In the genomic region with DNA sequence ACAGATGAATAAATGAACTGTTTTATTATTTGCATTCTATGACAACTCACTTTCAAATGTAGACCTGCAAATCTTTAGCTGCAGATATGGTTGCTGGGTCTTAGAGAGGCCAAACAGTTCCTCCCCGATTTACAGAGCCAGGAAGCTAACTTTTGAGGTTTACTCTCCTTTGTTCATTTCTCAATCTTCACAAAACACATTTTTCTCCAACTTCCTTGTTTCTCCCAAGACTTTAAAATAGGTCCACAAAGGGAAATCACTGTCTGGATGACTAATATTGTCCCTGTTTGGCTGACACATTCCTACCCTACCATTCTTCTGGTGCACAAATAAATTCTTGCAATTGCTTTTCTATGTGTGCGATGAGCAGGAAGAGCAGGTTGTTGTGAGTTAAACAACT, we compare ENCODE assay signal across 20 mouse cellular contexts. TPM values are rescaled to one million over a fixed set of nuclear protein-coding genes. Genes with fewer than 3 reads are reported as not detected.
DNase-seq lines count a peak whose midpoint lies in the region; ATAC-seq and TF ChIP-seq lines count a peak whose summit lies in the region.
"Had no signal": no experiment of that assay in that cellular context is flagged by ENCODE, and none has a peak within 500 bp of the region (broad histone marks: within the 10 kb centered on the region; RNA-seq: fewer than 3 reads in every experiment).

No protein-coding gene starts in this region.

- WGBS in heart, adult 2 months, result 25% methylated on average over 2 of the region's 2 CpGs
- WGBS in kidney, postnatal 0 days, result 64% methylated on average over 2 of the region's 2 CpGs
- 25% methylated on average over 2 of the region's 2 CpGs for WGBS in liver, embryonic 13.5 days (ENCODE audit: insufficient replicate concordance)

- no peaks in the 10 kb centered on the region for H3K27me3 ChIP-seq in heart, adult 2 months (ENCODE audit: control insufficient read depth, insufficient read depth, low read length)
- no peaks in the 10 kb centered on the region for H3K27me3 ChIP-seq in kidney, postnatal 0 days (ENCODE audit: insufficient read depth, low read length)
- no peaks in the 10 kb centered on the region for H3K27me3 ChIP-seq in liver, embryonic 13.5 days
- H3K27me3 ChIP-seq: embryonic facial prominence, embryonic 12.5 days; hindbrain, embryonic 12.5 days had no signal

- ATAC-seq in kidney, postnatal 0 days (replicated peaks; ENCODE audit: low FRiP score, low read depth), result no peak
- ATAC-seq in liver, embryonic 13.5 days (ENCODE audit: low read depth), result no peak
- ATAC-seq: intestine, postnatal 0 days had no signal

- H3K4me2 ChIP-seq in kidney, postnatal 0 days (ENCODE audit: low read length), result no peak overlapping the region; the same call in 1 of the 2 replicates
- H3K4me2 ChIP-seq in liver, embryonic 13.5 days, result peak overlapping the region; percentile 26; the same call in 1 of the 2 replicates
- H3K4me2 ChIP-seq: embryonic facial prominence, embryonic 12.5 days; hindbrain, embryonic 12.5 days had no signal

- H3K4me1 ChIP-seq in heart, adult 2 months (ENCODE audit: control insufficient read depth, insufficient read depth, low read length), result peaks cover 6% of the 10 kb centered on the region
- no peaks in the 10 kb centered on the region; the same call in 1 of the 2 replicates for H3K4me1 ChIP-seq in kidney, postnatal 0 days (replicated peaks; ENCODE audit: insufficient read depth, low read length)
- H3K4me1 ChIP-seq in liver, embryonic 13.5 days (replicated peaks), result peaks cover 29% of the 10 kb centered on the region
- H3K4me1 ChIP-seq: embryonic facial prominence, embryonic 12.5 days; forebrain, embryonic 10.5 days; hindbrain, embryonic 12.5 days had no signal

- DNase-seq in heart, adult 2 months, result no peak
- DNase-seq in heart, adult 8-10 months (ENCODE audit: low spot score), result no peak
- peak; percentile 49 for DNase-seq in kidney, postnatal 0 days (ENCODE audit: low spot score)
- DNase-seq in kidney, adult 11 months, result no peak
- DNase-seq in MEL-GATA-1-ER (ENCODE audit: extremely low read depth, low read depth), result peak; percentile 56
- no peak for DNase-seq in liver, embryonic 13.5 days
- DNase-seq in testis, postnatal 14 days (ENCODE audit: low spot score), result no peak
- DNase-seq in spleen, postnatal 4 days (ENCODE audit: low spot score in 2 of 2), result no peak
- DNase-seq: B cell, adult 2 months; cerebellum, adult 9-11 months; layer of hippocampus, adult 9-11 months; left cerebral cortex, postnatal 4 days; lung, postnatal 4 days; retina, postnatal 1 day; thymus, adult 18-20 months had no signal

- no peak for TF ChIP-seq POLR2A in heart, adult 2 months (IDR thresholded peaks at IDR 0.05; ENCODE audit: insufficient read depth, low read depth, low read length)

- peaks cover 22% of the 10 kb centered on the region for H3K36me3 ChIP-seq in heart, adult 2 months (ENCODE audit: control insufficient read depth, insufficient read depth, low read length)
- H3K36me3 ChIP-seq in kidney, postnatal 0 days (ENCODE audit: insufficient read depth, low read length), result no peaks in the 10 kb centered on the region
- H3K36me3 ChIP-seq in liver, embryonic 13.5 days, result no peaks in the 10 kb centered on the region
- H3K36me3 ChIP-seq: embryonic facial prominence, embryonic 12.5 days; forebrain, embryonic 10.5 days; G1E; hindbrain, embryonic 12.5 days had no signal

- peaks cover 7% of the 10 kb centered on the region for H3K79me2 ChIP-seq in heart, adult 2 months (replicated peaks; ENCODE audit: control insufficient read depth, insufficient read depth, low read length)

- peak overlapping the region; percentile 52; the same call in 1 of the 2 replicates for H3K27ac ChIP-seq in heart, adult 2 months
- H3K27ac ChIP-seq in kidney, postnatal 0 days, result no peak overlapping the region
- H3K27ac ChIP-seq in liver, embryonic 13.5 days, result no peak overlapping the region
- H3K27ac ChIP-seq: embryonic facial prominence, embryonic 12.5 days; forebrain, embryonic 10.5 days; hindbrain, embryonic 12.5 days had no signal

- no peaks in the 10 kb centered on the region for H3K9me3 ChIP-seq in kidney, postnatal 0 days (replicated peaks; ENCODE audit: low read length)
- no peaks in the 10 kb centered on the region for H3K9me3 ChIP-seq in liver, embryonic 13.5 days (replicated peaks)
- H3K9me3 ChIP-seq: embryonic facial prominence, embryonic 12.5 days; forebrain, embryonic 10.5 days; G1E; hindbrain, embryonic 12.5 days had no signal

- TF ChIP-seq CTCF in heart, adult 2 months (IDR thresholded peaks at IDR 0.05), result no peak
- TF ChIP-seq CTCF in kidney, postnatal 0 days (IDR thresholded peaks at IDR 0.05; ENCODE audit: low read depth), result no peak

- H3K4me3 ChIP-seq in heart, adult 2 months, result no peak overlapping the region; the same call in 1 of the 2 replicates
- no peak overlapping the region for H3K4me3 ChIP-seq in kidney, postnatal 0 days (replicated peaks; ENCODE audit: low read depth, low read length)
- H3K4me3 ChIP-seq in liver, embryonic 13.5 days (replicated peaks), result no peak overlapping the region
- H3K4me3 ChIP-seq: embryonic facial prominence, embryonic 12.5 days; forebrain, embryonic 10.5 days; hindbrain, embryonic 12.5 days had no signal

- intact Hi-C loops in heart, adult 2 months (cut with DNase I), result loop anchor here (5.0 to 10.0 kb wide), 4 partner anchors 72 to 345 kb away; a partner anchor contains a TSS

- H3K9ac ChIP-seq in heart, adult 2 months (ENCODE audit: low read depth, low read length), result no peak overlapping the region
- H3K9ac ChIP-seq in kidney, postnatal 0 days (ENCODE audit: low read depth, low read length), result no peak overlapping the region
- H3K9ac ChIP-seq in liver, embryonic 13.5 days, result no peak overlapping the region
- H3K9ac ChIP-seq: embryonic facial prominence, embryonic 12.5 days; hindbrain, embryonic 12.5 days had no signal

- TF ChIP-seq EP300 in heart, adult 2 months (IDR thresholded peaks at IDR 0.05; ENCODE audit: insufficient read depth, low read depth, low read length), result no peak

RNA-seq across cellular contexts. Expression of a gene that starts 3.1 kb away (rescaled TPM):
- total RNA-seq in heart, adult 2 months (2021), result 1 to 10 TPM; 5.3 to 5.4 TPM
- polyA plus RNA-seq in heart, adult 2 months (2012; rRNA removed), result 5.4 and 7.7 TPM in 2 replicates
- total RNA-seq in heart, adult 8-10 months (2022), result 1 to 10 TPM; 3.3 to 4.2 (median 4.0) TPM
- 12.2 and 16.0 TPM in 2 replicates for polyA plus RNA-seq in kidney, postnatal 0 days (2015; fragmentation: Nextera tagmentation; extraction: Ambion mirVana)
- polyA plus RNA-seq in liver, embryonic 13.5 days (2015; fragmentation: Nextera tagmentation; extraction: Ambion mirVana), result 10.8 and 13.1 TPM in 2 replicates

Comparison
In these comparisons a context has a peak if more than half of its experiments do, and no peak if none do; other contexts are left out.
1. DNase-seq: peak in kidney, postnatal 0 days (single experiment) and MEL-GATA-1-ER (single experiment); none in heart, adult 2 months (0 of 2), heart, adult 8-10 months (single experiment), kidney, adult 11 months (single experiment), liver, embryonic 13.5 days (single experiment), testis, postnatal 14 days (single experiment) and spleen, postnatal 4 days (0 of 2).